Mouse (Mus musculus): ENCODE measurements around the gene Sbf1. TPM values are rescaled to one million over a fixed set of nuclear protein-coding genes. Genes with fewer than 3 reads are reported as not detected.

Sbf1 gene
- total RNA-seq, 2 experiments from 2014 or later = 92.2 to 93.9 TPM

GRCm38 (mm10) chr15:89286582-89286981 lies 28.5 kb downstream of the Sbf1 start:
- no peak for ATAC-seq (replicated peaks; ENCODE audit: low FRiP score, poor library complexity, severe bottlenecking)

GRCm38 (mm10) chr15:89286114-89286513 lies 29.0 kb downstream of the Sbf1 start:
- no peak for ATAC-seq (replicated peaks; ENCODE audit: low FRiP score, poor library complexity, severe bottlenecking)

GRCm38 (mm10) chr15:89285478-89285877 lies 29.6 kb downstream of the Sbf1 start:
- ATAC-seq (replicated peaks; ENCODE audit: low FRiP score, poor library complexity, severe bottlenecking) = 0 out of 2 replicates have a peak, but pooled peaks have one; percentile 30

- ATAC-seq (replicated peaks; ENCODE audit: low FRiP score, poor library complexity, severe bottlenecking) = no peak
Observed at GRCm38 (mm10) chr15:89285004-89285403, 30.1 kb downstream of the Sbf1 start.

- ATAC-seq (replicated peaks; ENCODE audit: low FRiP score, poor library complexity, severe bottlenecking) = no peak
Observed at GRCm38 (mm10) chr15:89284094-89284493, 31.0 kb downstream of the Sbf1 start.

- no peak for ATAC-seq (replicated peaks; ENCODE audit: low FRiP score, poor library complexity, severe bottlenecking)
Observed at GRCm38 (mm10) chr15:89282546-89282945, 32.6 kb downstream of the Sbf1 start.

- no peak for ATAC-seq (replicated peaks; ENCODE audit: low FRiP score, poor library complexity, severe bottlenecking)
Observed at GRCm38 (mm10) chr15:89277366-89277765, 37.7 kb downstream of the Sbf1 start.

- no peak for ATAC-seq (replicated peaks; ENCODE audit: low FRiP score, poor library complexity, severe bottlenecking)
Observed at GRCm38 (mm10) chr15:89275497-89275896, 39.6 kb downstream of the Sbf1 start.

GRCm38 (mm10) chr15:89264485-89264884 lies 50.6 kb downstream of the Sbf1 start:
- no peak for ATAC-seq (replicated peaks; ENCODE audit: low FRiP score, poor library complexity, severe bottlenecking)

- no peak for ATAC-seq (replicated peaks; ENCODE audit: low FRiP score, poor library complexity, severe bottlenecking)
Observed at GRCm38 (mm10) chr15:89258997-89259396, 56.1 kb downstream of the Sbf1 start.

GRCm38 (mm10) chr15:89255330-89255729 lies 59.8 kb downstream of the Sbf1 start:
- ATAC-seq (replicated peaks; ENCODE audit: low FRiP score, poor library complexity, severe bottlenecking) = no peak

GRCm38 (mm10) chr15:89249063-89249462 lies 66.0 kb downstream of the Sbf1 start:
- ATAC-seq (replicated peaks; ENCODE audit: low FRiP score, poor library complexity, severe bottlenecking) = no peak

GRCm38 (mm10) chr15:89241025-89241424 lies 74.1 kb downstream of the Sbf1 start:
- no peak for ATAC-seq (replicated peaks; ENCODE audit: low FRiP score, poor library complexity, severe bottlenecking)

- no peak for ATAC-seq (replicated peaks; ENCODE audit: low FRiP score, poor library complexity, severe bottlenecking)
Observed at GRCm38 (mm10) chr15:89239751-89240392, 75.2 kb downstream of the Sbf1 start.

Other genes with a start within 250 kb of the Sbf1 start
- gene Trabd, start 240.2 kb downstream of the Sbf1 start, total RNA-seq (2015; ENCODE audit: low replicate concordance) = 5.4 and 12.6 TPM in 2 replicates
- gene Trabd, start 240.2 kb downstream of the Sbf1 start, total RNA-seq (2017; ENCODE audit: low replicate concordance) = 10.4 and 11.9 TPM in 2 replicates
- gene Selenoo, start 226.2 kb downstream of the Sbf1 start, total RNA-seq (2015; ENCODE audit: low replicate concordance) = 6.1 and 9.6 TPM in 2 replicates
- 12.5 and 15.3 TPM in 2 replicates for gene Selenoo, start 226.2 kb downstream of the Sbf1 start, total RNA-seq (2017; ENCODE audit: low replicate concordance)
- 26.4 and 41.4 TPM in 2 replicates for gene Tubgcp6, start 192.2 kb downstream of the Sbf1 start, total RNA-seq (2015; ENCODE audit: low replicate concordance)
- gene Tubgcp6, start 192.2 kb downstream of the Sbf1 start, total RNA-seq (2017; ENCODE audit: low replicate concordance) = 28.1 and 28.3 TPM in 2 replicates
- 4.3 TPM in 1 of 2 replicates, not detected in the other for gene Hdac10, start 186.6 kb downstream of the Sbf1 start, total RNA-seq (2015; ENCODE audit: low replicate concordance)
- gene Hdac10, start 186.6 kb downstream of the Sbf1 start, total RNA-seq (2017; ENCODE audit: low replicate concordance) = 1.3 TPM in 1 of 2 replicates, not detected in the other
- gene Mapk12, start 174.6 kb downstream of the Sbf1 start, total RNA-seq (2015; ENCODE audit: low replicate concordance) = not detected in 2 replicates
- 0.51 TPM in 1 of 2 replicates, not detected in the other for gene Mapk12, start 174.6 kb downstream of the Sbf1 start, total RNA-seq (2017; ENCODE audit: low replicate concordance)
- gene Mapk11, start 165.7 kb downstream of the Sbf1 start, total RNA-seq (2015; ENCODE audit: low replicate concordance) = 0.72 and 2.1 TPM in 2 replicates
- gene Mapk11, start 165.7 kb downstream of the Sbf1 start, total RNA-seq (2017; ENCODE audit: low replicate concordance) = 0.51 TPM in 1 of 2 replicates, not detected in the other
- gene Plxnb2, start 134.5 kb downstream of the Sbf1 start, total RNA-seq (2015; ENCODE audit: low replicate concordance) = 7.2 and 9.2 TPM in 2 replicates
- gene Plxnb2, start 134.5 kb downstream of the Sbf1 start, total RNA-seq (2017; ENCODE audit: low replicate concordance) = 1.9 and 8.2 TPM in 2 replicates
- 1.7 TPM in 1 of 2 replicates, not detected in the other for gene Dennd6b, start 118.8 kb downstream of the Sbf1 start, total RNA-seq (2015; ENCODE audit: low replicate concordance)
- 0.76 and 1.5 TPM in 2 replicates for gene Dennd6b, start 118.8 kb downstream of the Sbf1 start, total RNA-seq (2017; ENCODE audit: low replicate concordance)
- gene Ppp6r2, start 103.8 kb downstream of the Sbf1 start, total RNA-seq (2015; ENCODE audit: low replicate concordance) = 59.1 and 61.6 TPM in 2 replicates
- 55.4 and 79.1 TPM in 2 replicates for gene Ppp6r2, start 103.8 kb downstream of the Sbf1 start, total RNA-seq (2017; ENCODE audit: low replicate concordance)
- not detected in 2 replicates for gene Adm2, start 7.4 kb upstream of the Sbf1 start, total RNA-seq (2015; ENCODE audit: low replicate concordance)
- not detected in 2 replicates for gene Adm2, start 7.4 kb upstream of the Sbf1 start, total RNA-seq (2017; ENCODE audit: low replicate concordance)
- not detected in 2 replicates for gene Miox, start 19.1 kb upstream of the Sbf1 start, total RNA-seq (2015; ENCODE audit: low replicate concordance)
- gene Miox, start 19.1 kb upstream of the Sbf1 start, total RNA-seq (2017; ENCODE audit: low replicate concordance) = not detected in 2 replicates
- 71.4 and 96.8 TPM in 2 replicates for gene Lmf2, start 40.3 kb upstream of the Sbf1 start, total RNA-seq (2015; ENCODE audit: low replicate concordance)
- 63.3 and 84.0 TPM in 2 replicates for gene Lmf2, start 40.3 kb upstream of the Sbf1 start, total RNA-seq (2017; ENCODE audit: low replicate concordance)
- gene Ncaph2, start 40.4 kb upstream of the Sbf1 start, total RNA-seq (2015; ENCODE audit: low replicate concordance) = 195 and 215 TPM in 2 replicates
- 221 and 330 TPM in 2 replicates for gene Ncaph2, start 40.4 kb upstream of the Sbf1 start, total RNA-seq (2017; ENCODE audit: low replicate concordance)
- gene Sco2, start 58.5 kb upstream of the Sbf1 start, total RNA-seq (2015; ENCODE audit: low replicate concordance) = 2.9 TPM in 1 of 2 replicates, not detected in the other
- gene Sco2, start 58.5 kb upstream of the Sbf1 start, total RNA-seq (2017; ENCODE audit: low replicate concordance) = 0.23 and 5.1 TPM in 2 replicates
- gene Tymp, start 61.7 kb upstream of the Sbf1 start, total RNA-seq (2015; ENCODE audit: low replicate concordance) = not detected in 2 replicates
- gene Tymp, start 61.7 kb upstream of the Sbf1 start, total RNA-seq (2017; ENCODE audit: low replicate concordance) = not detected in 2 replicates
- gene Odf3b, start 64.0 kb upstream of the Sbf1 start, total RNA-seq (2015; ENCODE audit: low replicate concordance) = not detected in 2 replicates
- not detected in 2 replicates for gene Odf3b, start 64.0 kb upstream of the Sbf1 start, total RNA-seq (2017; ENCODE audit: low replicate concordance)
- not detected in 2 replicates for gene Klhdc7b, start 69.6 kb upstream of the Sbf1 start, total RNA-seq (2015; ENCODE audit: low replicate concordance)
- not detected in 2 replicates for gene Klhdc7b, start 69.6 kb upstream of the Sbf1 start, total RNA-seq (2017; ENCODE audit: low replicate concordance)
- not detected in 2 replicates for gene Syce3, start 95.2 kb upstream of the Sbf1 start, total RNA-seq (2015; ENCODE audit: low replicate concordance)
- gene Syce3, start 95.2 kb upstream of the Sbf1 start, total RNA-seq (2017; ENCODE audit: low replicate concordance) = not detected in 2 replicates
- 6.1 TPM in 1 of 2 replicates, not detected in the other for gene Cpt1b, start 110.6 kb upstream of the Sbf1 start, total RNA-seq (2015; ENCODE audit: low replicate concordance)
- 3.1 TPM in 1 of 2 replicates, not detected in the other for gene Cpt1b, start 110.6 kb upstream of the Sbf1 start, total RNA-seq (2017; ENCODE audit: low replicate concordance)
- 2.5 and 7.2 TPM in 2 replicates for gene C730034F03Rik, start 114.3 kb upstream of the Sbf1 start, total RNA-seq (2015; ENCODE audit: low replicate concordance)
- gene C730034F03Rik, start 114.3 kb upstream of the Sbf1 start, total RNA-seq (2017; ENCODE audit: low replicate concordance) = 6.0 TPM in 1 of 2 replicates, not detected in the other
- 3.4 TPM in 1 of 2 replicates, not detected in the other for gene Gm44502, start 114.4 kb upstream of the Sbf1 start, total RNA-seq (2015; ENCODE audit: low replicate concordance)
- gene Gm44502, start 114.4 kb upstream of the Sbf1 start, total RNA-seq (2017; ENCODE audit: low replicate concordance) = 0.51 TPM in 1 of 2 replicates, not detected in the other
- 101 and 115 TPM in 2 replicates for gene Chkb, start 114.6 kb upstream of the Sbf1 start, total RNA-seq (2015; ENCODE audit: low replicate concordance)
- gene Chkb, start 114.6 kb upstream of the Sbf1 start, total RNA-seq (2017; ENCODE audit: low replicate concordance) = 44.9 and 46.9 TPM in 2 replicates
- gene Mapk8ip2, start 138.6 kb upstream of the Sbf1 start, total RNA-seq (2015; ENCODE audit: low replicate concordance) = not detected in 2 replicates
- gene Mapk8ip2, start 138.6 kb upstream of the Sbf1 start, total RNA-seq (2017; ENCODE audit: low replicate concordance) = not detected in 2 replicates
- 2.5 and 2.9 TPM in 2 replicates for gene Arsa, start 162.1 kb upstream of the Sbf1 start, total RNA-seq (2015; ENCODE audit: low replicate concordance)
- gene Arsa, start 162.1 kb upstream of the Sbf1 start, total RNA-seq (2017; ENCODE audit: low replicate concordance) = 2.1 and 3.7 TPM in 2 replicates
- 0.72 TPM in 1 of 2 replicates, not detected in the other for gene Shank3, start 184.3 kb upstream of the Sbf1 start, total RNA-seq (2015; ENCODE audit: low replicate concordance)
- 0.39 and 0.61 TPM in 2 replicates for gene Shank3, start 184.3 kb upstream of the Sbf1 start, total RNA-seq (2017; ENCODE audit: low replicate concordance)

All from erythroid progenitor cell, adult 5-6 weeks (primary cell).